Mouse (Mus musculus) olfactory bulb, adult 2 months (tissue): ENCODE results near the gene Necab3.
A peak's percentile ranks its signal among the peaks of the same experiment; 100 is the strongest.

Source experiments
- CTCF ChIP-seq: fragments of 200-500 bp; IDR thresholded peaks from 2 replicates; pipeline ENCODE4 v1.5.1; 2012; ENCODE audit warnings: low read depth, mild to moderate bottlenecking, low read length, moderate library complexity; ENCODE audit not compliant: insufficient read depth
- POLR2A ChIP-seq: fragments of 200-500 bp; IDR thresholded peaks from 2 replicates; pipeline ENCODE4 v1.6.1; 2012; ENCODE audit warnings: mild to moderate bottlenecking, low read depth, low read length, moderate library complexity; ENCODE audit not compliant: insufficient read depth

GRCm38 (mm10) chr2:154552424-154552907 is 6.2 kb downstream of the Necab3 start:
- TF ChIP-seq CTCF (peak; percentile 46; the same call in 1 of the 2 replicates), POLR2A (no peak)
